Mouse (Mus musculus) heart, postnatal 0 days (tissue): ENCODE results near the gene Ar. TPM values are rescaled to one million over a fixed set of nuclear protein-coding genes. Genes with fewer than 3 reads are reported as not detected.

Source experiments
- ATAC-seq: fragments of 200-750 bp; cut with Nextera tagmentation; 2 replicates; pipeline ENCODE4 v1.8.0; 2017; ENCODE audit warnings: low read depth, moderate number of reproducible peaks, moderate library complexity; ENCODE audit not compliant: insufficient read depth
- DNase-seq: peaks from one replicate; pipeline ENCODE4 v3.0.0-alpha.2; 2016; ENCODE audit warnings: low spot score
- H3K27ac ChIP-seq: fragments of 300-500 bp; sonication (generic); 2 replicates; pipeline ENCODE4 v1.5.1; 2014; ENCODE audit warnings: low read depth, mild to moderate bottlenecking
- H3K27me3 ChIP-seq: fragments of 300-500 bp; sonication (generic); 2 replicates; pipeline ENCODE4 v1.6.1; 2014; ENCODE audit warnings: low read length, mixed read lengths; ENCODE audit not compliant: control insufficient read depth, insufficient read depth
- H3K36me3 ChIP-seq: fragments of 300-500 bp; sonication (generic); replicated peaks from 2 replicates; pipeline ENCODE4 v1.6.1; 2014; ENCODE audit warnings: low read length, mixed read lengths; ENCODE audit not compliant: control insufficient read depth, insufficient read depth
- H3K4me1 ChIP-seq: fragments of 300-500 bp; sonication (generic); 2 replicates; pipeline ENCODE4 v1.6.1; 2014; ENCODE audit warnings: antibody characterized with exemption; ENCODE audit not compliant: control insufficient read depth, insufficient read depth
- H3K4me2 ChIP-seq: fragments of 300-500 bp; sonication (generic); 2 replicates; pipeline ENCODE4 v1.6.1; 2014; ENCODE audit warnings: low read depth, mild to moderate bottlenecking, low read length, moderate library complexity
- H3K4me3 ChIP-seq: fragments of 300-500 bp; sonication (generic); 2 replicates; pipeline ENCODE4 v1.5.1; 2014; ENCODE audit warnings: low read depth, low read length
- H3K9ac ChIP-seq: fragments of 300-500 bp; sonication (generic); replicated peaks from 2 replicates; pipeline ENCODE4 v1.6.1; 2014; ENCODE audit warnings: low read depth, low read length, mixed read lengths
- H3K9me3 ChIP-seq: fragments of 300-500 bp; sonication (generic); replicated peaks from 2 replicates; pipeline ENCODE4 v1.6.1; 2016; ENCODE audit warnings: low read length; ENCODE audit not compliant: control insufficient read depth
- CTCF ChIP-seq: IDR thresholded peaks from 2 replicates; pipeline ENCODE4 v1.5.1; 2016; ENCODE audit warnings: antibody characterized with exemption, control low read depth, low read depth
- EP300 ChIP-seq: IDR thresholded peaks from 2 replicates; pipeline ENCODE4 v1.6.1; 2016; ENCODE audit warnings: antibody characterized with exemption, low read depth
- WGBS: fragments of 180-500 bp; shearing (Covaris S2); extraction: QIAGEN DNeasy Blood & Tissue Kit; methylation state at CpG from one replicate; pipeline ENCODE4 v1.1.7; 2014; 5-methylcytosine and 5-hydroxymethylcytosine counted together
- polyA plus RNA-seq: library from polyadenylated mRNA; unstranded; fragments of >200 nt; fragmentation: Nextera tagmentation; extraction: Ambion mirVana; gene quantifications from 2 replicates; pipeline ENCODE4 v1.2.1, GENCODE M21; 2015
- total RNA-seq: library from RNA; depleted of rRNA; stranded (reverse); fragments of >200 nt; gene quantifications from 2 replicates; pipeline ENCODE4 v1.2.3, GENCODE M21; 2014; ENCODE audit warnings: low replicate concordance

The Ar gene
- total and polyA plus RNA-seq, 2 experiments from 2014 or later: 0.08 to 0.15 TPM

- Histone ChIP-seq H3K4me3 (no peak overlapping the region), H3K36me3 (no peaks in the 10 kb centered on the region), H3K27ac (no peak overlapping the region), H3K9ac (no peak overlapping the region), H3K4me2 (no peak overlapping the region), H3K9me3 (no peaks in the 10 kb centered on the region), H3K27me3 (no peaks in the 10 kb centered on the region), H3K4me1 (no peaks in the 10 kb centered on the region)
- 63% methylated on average over 4 of the region's 4 CpGs for WGBS
- TF ChIP-seq EP300 (no peak), CTCF (no peak)
- DNase-seq: no peak
- no peak for ATAC-seq
Measured at GRCm38 (mm10) chrX:98207166-98207565, 58.6 kb downstream of the Ar start.

GRCm38 (mm10) chrX:98216103-98216502 lies 67.5 kb downstream of the Ar start:
- TF ChIP-seq CTCF (no peak), EP300 (no peak)
- Histone ChIP-seq H3K9ac (no peak overlapping the region), H3K4me3 (no peak overlapping the region), H3K4me2 (no peak overlapping the region), H3K36me3 (no peaks in the 10 kb centered on the region), H3K27me3 (no peaks in the 10 kb centered on the region), H3K9me3 (no peaks in the 10 kb centered on the region), H3K4me1 (no peaks in the 10 kb centered on the region), H3K27ac (no peak overlapping the region)
- DNase-seq (no peak), ATAC-seq (no peak)
- 25% methylated on average over 1 of the region's 1 CpGs for WGBS

- no peak overlapping the region for H3K4me2 ChIP-seq
- 62% methylated on average over 4 of the region's 4 CpGs for WGBS
- H3K9ac ChIP-seq: no peak overlapping the region
- ATAC-seq (no peak), DNase-seq (no peak)
- no peaks in the 10 kb centered on the region for H3K4me1 ChIP-seq
- H3K9me3 ChIP-seq: no peaks in the 10 kb centered on the region
- H3K4me3 ChIP-seq: no peak overlapping the region
- no peaks in the 10 kb centered on the region for H3K27me3 ChIP-seq
- TF ChIP-seq CTCF (no peak), EP300 (no peak)
- no peaks in the 10 kb centered on the region for H3K36me3 ChIP-seq
- H3K27ac ChIP-seq: no peak overlapping the region
Measured at GRCm38 (mm10) chrX:98239011-98239410, 90.4 kb downstream of the Ar start.

GRCm38 (mm10) chrX:98245108-98245507 lies 96.5 kb downstream of the Ar start:
- H3K4me3 ChIP-seq: no peak overlapping the region
- DNase-seq (no peak), ATAC-seq (no peak)
- no peaks in the 10 kb centered on the region for H3K4me1 ChIP-seq
- no peak overlapping the region for H3K27ac ChIP-seq
- 70% methylated on average over 2 of the region's 2 CpGs for WGBS
- no peaks in the 10 kb centered on the region for H3K9me3 ChIP-seq
- H3K27me3 ChIP-seq: no peaks in the 10 kb centered on the region
- no peak overlapping the region for H3K4me2 ChIP-seq
- no peaks in the 10 kb centered on the region for H3K36me3 ChIP-seq
- H3K9ac ChIP-seq: no peak overlapping the region
- TF ChIP-seq CTCF: no peak
- TF ChIP-seq EP300: no peak

GRCm38 (mm10) chrX:98248363-98248762 lies 99.8 kb downstream of the Ar start:
- H3K36me3 ChIP-seq: no peaks in the 10 kb centered on the region
- no peak overlapping the region for H3K4me3 ChIP-seq
- no peak for ATAC-seq
- WGBS: 60% methylated on average over 4 of the region's 4 CpGs
- H3K9ac ChIP-seq: no peak overlapping the region
- H3K4me1 ChIP-seq: no peaks in the 10 kb centered on the region
- H3K27ac ChIP-seq: no peak overlapping the region
- DNase-seq: no peak
- no peak overlapping the region for H3K4me2 ChIP-seq
- no peak for TF ChIP-seq EP300
- no peak for TF ChIP-seq CTCF
- no peaks in the 10 kb centered on the region for H3K27me3 ChIP-seq
- H3K9me3 ChIP-seq: no peaks in the 10 kb centered on the region

GRCm38 (mm10) chrX:98259620-98260019 lies 111.1 kb downstream of the Ar start:
- TF ChIP-seq CTCF: no peak
- no peak for TF ChIP-seq EP300
- H3K4me3 ChIP-seq: no peak overlapping the region
- ATAC-seq (no peak), DNase-seq (no peak)
- no peaks in the 10 kb centered on the region for H3K9me3 ChIP-seq
- H3K9ac ChIP-seq: no peak overlapping the region
- H3K27ac ChIP-seq: no peak overlapping the region
- H3K36me3 ChIP-seq: no peaks in the 10 kb centered on the region
- 55% methylated on average over 2 of the region's 2 CpGs for WGBS
- H3K4me1 ChIP-seq: no peaks in the 10 kb centered on the region
- H3K27me3 ChIP-seq: no peaks in the 10 kb centered on the region
- H3K4me2 ChIP-seq: no peak overlapping the region
